Mouse (Mus musculus): ENCODE measurements around the gene Klhl12.
"Not testable (repeated sequence)": the region's sequence is repeated elsewhere in the genome, so short reads cannot be mapped to it uniquely, and the experiment has no call there.

Gene Klhl12

GRCm38 (mm10) chr1:134516491-134517198, 61.3 kb downstream of the Klhl12 start:
- DNase-seq (ENCODE audit: low read depth): no peak

DNA sequence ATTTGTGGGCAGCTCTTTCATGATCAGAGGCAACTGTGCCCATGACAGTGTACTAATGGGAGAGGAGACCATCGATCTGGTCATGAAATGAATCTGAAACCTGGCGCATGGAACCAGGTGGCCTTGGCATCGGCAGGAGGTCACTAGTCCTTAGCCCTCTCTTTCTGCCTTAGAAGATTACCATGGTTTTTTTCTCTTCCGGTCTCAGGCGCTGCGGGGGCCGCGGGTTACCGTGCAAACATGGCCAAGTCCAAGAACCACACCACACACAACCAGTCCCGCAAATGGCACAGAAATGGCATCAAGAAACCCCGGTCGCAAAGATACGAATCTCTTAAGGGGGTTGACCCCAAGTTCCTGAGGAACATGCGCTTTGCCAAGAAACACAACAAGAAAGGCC, 62.5 kb downstream of the Klhl12 start:
- DNase-seq (ENCODE audit: low read depth): not testable (repeated sequence)

DNA sequence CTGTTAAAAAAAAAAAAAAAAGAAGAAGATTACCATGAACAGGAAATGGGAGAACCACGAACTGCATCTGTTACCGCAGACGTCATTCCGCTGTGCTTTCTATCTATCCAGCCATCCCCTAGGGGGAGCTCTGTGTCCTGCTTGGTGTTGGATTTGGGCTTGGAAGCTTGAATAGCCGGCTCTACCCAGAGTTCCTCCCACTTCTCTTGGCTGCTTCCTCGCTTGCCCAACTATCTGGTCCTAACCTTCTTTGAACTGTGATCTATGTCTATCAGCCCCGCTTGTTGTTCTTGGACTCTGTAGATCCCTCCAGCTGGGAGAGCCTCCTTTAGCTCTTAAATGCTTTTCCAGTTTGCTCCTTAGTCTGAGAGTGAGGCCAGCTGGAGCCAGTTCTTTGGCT, 63.3 kb downstream of the Klhl12 start:
- peak; percentile 79 for DNase-seq (ENCODE audit: low read depth)

GRCm38 (mm10) chr1:134519201-134519600, 63.9 kb downstream of the Klhl12 start:
- not testable (repeated sequence) for DNase-seq (ENCODE audit: low read depth)

DNA sequence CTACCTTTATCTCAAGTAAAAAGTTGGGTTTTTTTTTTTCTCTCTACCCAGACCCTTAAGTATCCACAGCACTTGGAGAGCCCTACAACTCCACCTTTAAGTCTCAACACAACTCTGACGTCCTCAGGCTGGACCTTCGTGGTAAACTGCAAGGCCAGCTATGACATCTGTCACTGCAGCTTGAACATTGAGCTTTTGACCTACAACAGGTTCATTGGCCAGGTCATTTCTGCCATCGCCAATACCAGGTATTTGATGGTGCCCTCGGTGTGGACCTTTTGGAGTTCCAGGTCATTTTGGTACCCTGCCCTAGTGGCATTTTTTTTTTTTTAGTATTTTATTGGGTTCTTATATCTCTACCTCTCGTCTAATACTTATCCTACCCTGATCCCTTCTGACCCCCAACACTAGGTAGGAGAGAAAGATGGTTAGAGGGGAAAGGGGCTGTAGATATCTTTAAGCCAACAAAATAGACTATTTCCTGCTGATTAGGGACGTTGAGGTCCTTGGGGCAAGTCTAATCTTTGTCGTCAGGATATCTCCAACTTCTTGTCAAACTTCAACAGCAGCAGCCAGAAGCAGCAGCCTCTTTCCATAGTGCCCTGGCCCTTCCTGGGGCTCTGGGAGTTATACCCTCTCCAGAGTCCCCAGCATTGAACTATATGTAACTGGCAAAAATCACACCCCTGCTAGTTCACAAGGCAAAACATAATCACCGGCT, 64.8 kb downstream of the Klhl12 start:
- DNase-seq (ENCODE audit: low read depth): no peak

- DNase-seq (ENCODE audit: low read depth): no peak
These were observed 65.8 kb downstream of the Klhl12 start for GRCm38 (mm10) chr1:134521163-134521562.

DNA sequence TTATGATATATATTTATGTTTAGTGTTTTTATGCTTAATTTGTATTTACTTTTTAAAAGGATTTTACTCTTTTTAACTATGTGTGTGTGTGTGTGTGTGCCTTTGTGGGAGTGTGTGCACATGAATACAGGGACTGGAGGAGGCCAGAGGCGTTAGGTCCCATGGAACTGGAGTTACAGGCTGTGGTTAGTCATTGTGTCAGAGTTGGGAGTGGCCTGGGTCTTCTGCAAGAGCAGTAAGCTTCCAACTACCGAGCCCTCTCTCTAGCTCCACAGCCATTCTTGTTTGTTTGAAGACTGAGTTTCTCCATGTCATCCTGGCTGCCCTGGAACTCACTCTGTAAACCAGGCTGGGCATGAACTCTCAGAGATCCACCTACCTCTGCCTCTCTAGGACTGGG, 67.0 kb downstream of the Klhl12 start:
- no peak for DNase-seq (ENCODE audit: low read depth)

DNA sequence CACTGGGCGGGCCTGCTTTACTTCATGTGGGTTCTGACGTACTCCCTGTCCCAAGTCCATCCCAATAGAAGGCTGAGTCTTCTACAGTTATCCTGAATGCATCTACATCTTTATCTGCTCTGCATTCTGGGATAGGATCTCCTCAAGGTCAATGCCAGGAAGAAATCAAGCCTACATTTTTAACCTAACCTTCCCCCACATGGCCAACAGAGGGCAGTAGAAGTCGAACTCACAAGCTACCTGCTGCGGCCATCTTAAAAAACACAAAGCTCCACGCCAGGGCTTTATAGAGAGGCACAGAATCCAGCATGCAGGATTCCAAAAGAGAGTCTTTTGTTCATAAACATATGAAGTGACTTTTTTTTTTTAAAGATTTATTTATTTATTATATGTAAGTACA, 69.1 kb downstream of the Klhl12 start:
- peak; percentile 75 for DNase-seq (ENCODE audit: low read depth)

GRCm38 (mm10) chr1:134525015-134525414, 69.7 kb downstream of the Klhl12 start:
- no peak for DNase-seq (ENCODE audit: low read depth)

GRCm38 (mm10) chr1:134526752-134527151, 71.4 kb downstream of the Klhl12 start:
- no peak for DNase-seq (ENCODE audit: low read depth)

DNA sequence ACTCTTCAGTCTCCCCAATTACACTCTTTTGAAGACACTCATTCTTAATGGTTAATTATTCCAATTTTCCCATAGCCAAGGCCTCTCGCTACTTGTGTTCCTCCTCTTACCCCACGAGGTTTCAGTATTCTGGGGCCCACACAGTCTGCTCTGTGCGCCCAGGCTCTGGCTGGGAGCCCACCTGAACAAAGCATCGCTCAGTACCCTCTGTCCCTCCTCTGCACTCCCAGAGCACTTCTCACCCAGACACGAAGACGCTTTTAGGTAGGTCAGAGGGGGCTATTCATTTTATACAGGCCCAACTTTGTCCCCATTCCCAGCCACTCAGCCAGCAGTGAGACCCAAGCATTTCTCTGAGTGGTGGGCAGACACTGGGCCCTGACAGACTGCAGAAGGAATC, 75.3 kb downstream of the Klhl12 start:
- no peak for DNase-seq (ENCODE audit: low read depth)

DNA sequence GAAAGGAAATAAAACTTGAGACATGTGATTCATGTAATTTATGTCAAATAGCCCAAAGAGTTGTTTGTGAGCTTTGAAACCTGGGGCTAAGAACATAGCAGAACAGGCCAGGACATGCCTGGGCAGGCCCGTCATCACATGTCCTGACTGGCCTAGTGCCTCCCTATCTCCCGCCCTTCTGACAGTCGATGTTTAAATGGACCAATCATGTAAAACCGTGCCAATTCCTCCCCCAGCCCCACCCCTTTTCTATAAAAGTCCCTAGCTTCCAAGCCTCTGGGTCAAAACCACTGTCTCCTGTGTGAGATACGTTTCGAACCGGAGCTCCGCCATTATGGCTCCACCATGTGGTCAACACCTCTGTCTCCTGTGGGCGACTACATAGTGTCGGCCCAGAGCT, 78.4 kb downstream of the Klhl12 start:
- DNase-seq (ENCODE audit: low read depth): not testable (repeated sequence)

GRCm38 (mm10) chr1:134535054-134535453, 79.7 kb downstream of the Klhl12 start:
- DNase-seq (ENCODE audit: low read depth): no peak

DNA sequence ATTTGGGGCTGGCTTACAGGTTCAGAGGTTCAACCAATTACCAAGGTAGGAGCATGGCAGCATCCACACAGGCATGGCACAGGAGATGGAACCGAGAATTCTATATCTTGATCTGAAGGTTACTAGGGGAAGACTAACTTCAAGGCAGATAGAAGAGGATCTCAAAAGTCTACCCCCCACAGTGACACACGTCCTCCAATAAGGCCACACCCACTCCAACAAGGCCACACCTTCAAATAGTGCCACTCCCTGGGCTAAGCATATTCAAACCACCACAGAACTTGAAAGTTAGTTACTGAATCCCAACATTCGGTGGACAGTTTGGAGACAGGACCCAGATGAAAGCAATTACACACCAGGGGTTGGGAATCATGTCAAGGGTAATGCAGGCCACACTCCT, 80.2 kb downstream of the Klhl12 start:
- DNase-seq (ENCODE audit: low read depth): no peak

DNA sequence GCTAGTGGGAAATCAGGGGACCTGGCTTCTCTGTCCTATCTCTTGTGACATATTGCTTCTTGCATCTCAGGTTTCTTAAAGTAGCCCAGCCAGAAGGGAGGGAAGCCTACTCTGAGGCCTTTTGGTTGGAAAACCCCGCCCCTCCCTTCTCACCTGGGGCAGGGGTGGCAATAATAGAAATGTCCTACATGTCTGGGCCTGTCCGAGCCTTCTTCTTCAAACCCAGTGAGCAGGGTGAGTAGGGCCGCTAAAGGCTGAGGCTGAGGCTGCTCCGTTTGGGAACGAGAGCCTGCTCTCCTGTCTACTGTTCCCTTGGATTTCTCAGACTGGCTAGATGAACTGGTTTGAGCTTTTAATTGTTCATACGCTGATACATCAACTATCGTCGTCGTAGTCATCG, 85.3 kb downstream of the Klhl12 start:
- DNase-seq (ENCODE audit: low read depth): no peak
